Mouse (Mus musculus) neural tube, embryonic 12.5 days (tissue): Measurements from ENCODE around the gene Coa4. TPM values are rescaled to one million over a fixed set of nuclear protein-coding genes. Genes with fewer than 3 reads are reported as not detected.
A peak's percentile ranks its signal among the peaks of the same experiment; 100 is the strongest.
"Not testable (repeated sequence)": the region's sequence is repeated elsewhere in the genome, so short reads cannot be mapped to it uniquely, and the experiment has no call there.

Experiments used
- ATAC-seq: fragments of 200-750 bp; cut with Nextera tagmentation; 2 replicates; pipeline ENCODE4 v1.8.0; 2017; ENCODE audit warnings: low read depth, mild to moderate bottlenecking, moderate TSS enrichment, moderate library complexity; ENCODE audit not compliant: low FRiP score
- H3K27ac ChIP-seq: fragments of 300-500 bp; sonication (generic); 2 replicates; pipeline ENCODE4 v1.5.1; 2016
- H3K27me3 ChIP-seq: fragments of 300-500 bp; sonication (generic); replicated peaks from 2 replicates; pipeline ENCODE4 v1.6.1; 2016; ENCODE audit warnings: mild to moderate bottlenecking
- H3K36me3 ChIP-seq: fragments of 300-500 bp; sonication (generic); 2 replicates; pipeline ENCODE4 v1.6.1; 2016; ENCODE audit warnings: mild to moderate bottlenecking
- H3K4me1 ChIP-seq: fragments of 300-500 bp; sonication (generic); 2 replicates; pipeline ENCODE4 v1.6.1; 2016
- H3K4me2 ChIP-seq: fragments of 300-500 bp; sonication (generic); replicated peaks from 2 replicates; pipeline ENCODE4 v1.6.1; 2016; ENCODE audit warnings: mild to moderate bottlenecking
- H3K4me3 ChIP-seq: fragments of 300-500 bp; sonication (generic); 2 replicates; pipeline ENCODE4 v1.5.1; 2016
- H3K9ac ChIP-seq: fragments of 300-500 bp; sonication (generic); 2 replicates; pipeline ENCODE4 v1.6.1; 2016; ENCODE audit warnings: mild to moderate bottlenecking
- H3K9me3 ChIP-seq: fragments of 300-500 bp; sonication (generic); 2 replicates; pipeline ENCODE4 v1.6.1; 2016; ENCODE audit warnings: mild to moderate bottlenecking
- WGBS: fragments of 180-500 bp; shearing (Covaris S2); methylation state at CpG from one replicate; pipeline ENCODE4 v1.1.7; 2016; 5-methylcytosine and 5-hydroxymethylcytosine counted together
- polyA plus RNA-seq: library from polyadenylated mRNA; unstranded; fragments of >200 nt; fragmentation: Nextera tagmentation; extraction: Ambion mirVana; gene quantifications from 2 replicates; pipeline ENCODE4 v1.2.1, GENCODE M21; 2016

The Coa4 gene
- polyA plus RNA-seq, 1 experiment from 2014 or later = 16.3 TPM

DNA sequence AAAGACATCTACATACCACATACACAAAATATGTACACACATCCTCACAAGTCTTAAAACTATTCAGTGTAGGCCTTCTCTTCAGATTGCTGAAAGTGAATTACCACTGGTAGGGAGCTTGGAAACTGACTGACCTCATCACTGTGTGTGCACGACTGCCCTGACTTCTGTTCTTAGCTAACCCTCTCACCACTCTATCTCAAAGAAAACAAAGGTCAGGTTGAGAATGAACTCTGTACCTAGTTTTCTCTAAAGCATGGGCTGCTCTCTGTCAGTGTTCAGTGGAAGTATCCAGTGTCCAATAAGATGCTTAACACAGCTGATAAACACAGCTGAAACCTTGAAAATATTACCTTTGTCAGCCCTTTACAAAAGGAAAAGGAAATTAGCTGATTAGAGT is 7.6 kb downstream of the Coa4 start:
- Histone ChIP-seq H3K27me3 (no peaks in the 10 kb centered on the region), H3K4me2 (no peak overlapping the region), H3K36me3 (peaks cover 20% of the 10 kb centered on the region), H3K27ac (no peak overlapping the region), H3K4me1 (no peaks in the 10 kb centered on the region), H3K9ac (no peak overlapping the region), H3K9me3 (no peaks in the 10 kb centered on the region), H3K4me3 (no peak overlapping the region)
- ATAC-seq = no peak
- WGBS = 83% methylated on average over 1 of the region's 1 CpGs

DNA sequence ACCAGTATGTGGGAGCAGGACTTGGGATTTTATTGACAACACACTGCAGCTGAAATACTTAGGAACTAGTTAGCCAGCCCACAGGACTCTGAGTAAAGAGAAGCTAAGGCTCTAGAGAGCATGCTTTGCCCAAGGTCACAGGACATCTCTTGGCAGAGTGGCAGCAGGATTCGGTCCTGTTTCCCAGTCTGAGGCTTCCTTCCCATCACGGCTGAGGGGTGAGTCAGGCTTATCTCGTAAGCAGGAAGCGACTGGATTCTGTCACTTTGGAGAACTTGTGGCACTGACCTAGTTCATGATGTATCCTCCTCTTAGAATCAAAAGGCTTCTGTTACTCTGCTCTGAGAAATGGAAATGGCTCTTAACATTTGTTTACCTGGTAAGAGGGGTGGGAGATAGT is 10.8 kb downstream of the Coa4 start:
- H3K9me3 ChIP-seq = no peaks in the 10 kb centered on the region
- H3K36me3 ChIP-seq = peaks cover 9% of the 10 kb centered on the region; the same call in 1 of the 2 replicates
- H3K27ac ChIP-seq = no peak overlapping the region
- no peak for ATAC-seq
- no peaks in the 10 kb centered on the region for H3K27me3 ChIP-seq
- whole genome bisulfite sequencing = 87% methylated on average over 4 of the region's 4 CpGs
- H3K4me3 ChIP-seq = no peak overlapping the region
- H3K4me2 ChIP-seq = no peak overlapping the region
- no peak overlapping the region for H3K9ac ChIP-seq
- no peaks in the 10 kb centered on the region for H3K4me1 ChIP-seq

DNA sequence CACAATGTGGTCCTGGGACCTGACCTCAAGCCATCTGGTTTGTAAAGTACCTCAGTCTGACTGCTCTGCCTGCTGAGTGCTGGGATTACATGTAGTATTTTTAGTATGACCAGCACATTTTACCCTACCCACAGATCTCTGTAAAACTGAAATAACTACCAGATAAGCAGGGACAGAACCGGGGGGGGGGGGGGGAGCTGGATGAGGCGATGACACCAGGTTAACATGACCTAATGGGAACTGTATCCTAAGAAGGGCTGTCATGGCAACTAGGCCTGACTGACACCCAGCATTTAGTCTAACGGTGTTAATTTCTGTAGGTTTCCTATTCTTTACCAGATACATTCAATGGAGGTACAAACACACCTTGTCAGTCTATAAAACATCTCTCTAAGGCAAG is 12.9 kb downstream of the Coa4 start:
- no peak overlapping the region for H3K9ac ChIP-seq
- H3K9me3 ChIP-seq = no peaks in the 10 kb centered on the region
- WGBS = 94% methylated on average over 3 of the region's 3 CpGs
- H3K27me3 ChIP-seq = no peaks in the 10 kb centered on the region
- no peak overlapping the region for H3K4me3 ChIP-seq
- no peak for ATAC-seq
- H3K27ac ChIP-seq = no peak overlapping the region
- no peaks in the 10 kb centered on the region for H3K4me1 ChIP-seq
- H3K36me3 ChIP-seq = peaks cover 9% of the 10 kb centered on the region; the same call in 1 of the 2 replicates
- H3K4me2 ChIP-seq = no peak overlapping the region

DNA sequence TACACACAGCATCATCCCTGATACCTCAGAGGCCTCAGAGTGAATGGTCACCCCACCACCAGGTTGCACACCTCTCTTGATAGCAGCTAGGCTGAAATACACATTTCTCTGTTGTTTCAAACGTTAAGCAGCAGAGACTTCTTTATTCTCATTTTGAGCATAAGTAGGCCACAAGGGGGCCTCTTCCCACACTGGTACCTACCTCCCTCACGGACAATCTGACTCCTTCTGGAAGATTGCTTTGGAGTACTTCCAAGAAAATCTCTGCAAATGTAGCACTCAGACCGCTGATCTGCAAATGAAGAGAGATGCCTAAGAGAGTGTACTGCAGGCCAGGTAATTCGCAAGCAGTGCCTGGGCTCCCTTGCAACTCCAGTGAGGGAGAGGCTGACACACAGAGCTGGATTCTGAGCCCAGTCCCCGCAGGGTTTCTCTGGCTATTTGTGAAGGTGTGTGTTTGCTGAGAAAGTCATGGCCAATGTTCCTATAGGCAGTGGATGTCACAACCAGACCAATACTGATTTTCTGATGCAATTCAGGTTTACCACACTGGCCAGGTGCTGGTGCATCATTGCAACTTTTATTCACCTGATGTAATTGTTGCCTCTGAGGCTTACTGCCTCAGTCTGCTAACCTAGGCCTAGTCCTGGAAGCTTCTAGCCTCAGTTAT is 13.6 kb downstream of the Coa4 start:
- WGBS = 68% methylated on average over 5 of the region's 5 CpGs
- no peak for ATAC-seq
- Histone ChIP-seq H3K4me3 (no peak overlapping the region), H3K4me2 (no peak overlapping the region), H3K4me1 (peaks cover 2% of the 10 kb centered on the region), H3K9me3 (no peaks in the 10 kb centered on the region), H3K36me3 (peaks cover 9% of the 10 kb centered on the region; the same call in 1 of the 2 replicates), H3K9ac (no peak overlapping the region), H3K27ac (no peak overlapping the region), H3K27me3 (no peaks in the 10 kb centered on the region)

DNA sequence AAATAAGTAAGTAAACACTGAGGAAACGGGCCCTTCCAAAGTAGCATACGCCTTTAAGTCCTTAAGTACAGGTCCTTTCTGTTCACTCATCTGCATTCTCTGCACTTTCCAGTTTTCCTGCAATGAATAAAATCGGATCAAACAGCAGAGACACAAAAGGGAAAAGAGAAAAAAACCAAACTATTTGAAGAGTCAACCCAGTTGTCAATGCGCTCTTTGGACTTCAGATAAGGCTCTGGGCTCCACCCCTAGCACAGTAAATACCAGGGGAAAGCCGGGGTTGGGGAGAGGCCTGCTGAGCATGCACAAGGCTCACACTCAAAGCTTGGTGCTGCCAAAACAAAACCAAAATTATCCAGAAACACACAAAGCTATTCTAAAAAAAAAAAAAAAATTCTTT is 18.1 kb downstream of the Coa4 start:
- Histone ChIP-seq H3K4me1 (peaks cover 5% of the 10 kb centered on the region), H3K27me3 (no peaks in the 10 kb centered on the region), H3K9ac (no peak overlapping the region), H3K4me2 (no peak overlapping the region), H3K4me3 (no peak overlapping the region), H3K27ac (no peak overlapping the region), H3K9me3 (no peaks in the 10 kb centered on the region), H3K36me3 (no peaks in the 10 kb centered on the region; the same call in 1 of the 2 replicates)
- 66% methylated on average over 5 of the region's 5 CpGs for WGBS
- no peak for ATAC-seq

DNA sequence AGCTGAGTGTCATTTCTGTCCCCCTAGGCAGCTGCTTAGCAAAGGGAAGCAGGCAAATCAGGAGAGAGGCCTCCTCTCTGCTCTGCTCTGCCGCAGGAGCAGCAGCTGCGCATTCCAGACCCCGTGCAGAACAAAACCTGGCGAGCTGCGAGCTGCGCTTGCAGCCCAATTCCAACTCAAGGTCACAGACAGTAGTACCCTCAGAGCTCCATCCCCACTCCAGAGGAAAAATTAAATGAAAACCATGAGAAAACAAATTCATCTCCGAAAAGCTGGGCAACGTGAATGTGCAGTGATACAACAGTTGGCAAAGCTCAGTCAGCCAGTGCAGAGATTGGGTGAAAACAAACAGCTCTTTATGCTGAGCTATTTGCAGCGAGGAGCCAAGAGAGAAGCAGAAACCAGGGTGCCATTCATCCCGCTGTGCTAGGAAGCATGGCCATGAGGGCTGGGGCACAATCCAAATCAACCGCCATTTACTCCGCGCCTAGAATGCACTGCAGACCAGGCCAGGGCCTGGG is 18.6 kb downstream of the Coa4 start:
- H3K4me1 ChIP-seq = peaks cover 5% of the 10 kb centered on the region
- H3K9ac ChIP-seq = no peak overlapping the region
- WGBS = 26% methylated on average over 13 of the region's 13 CpGs

DNA sequence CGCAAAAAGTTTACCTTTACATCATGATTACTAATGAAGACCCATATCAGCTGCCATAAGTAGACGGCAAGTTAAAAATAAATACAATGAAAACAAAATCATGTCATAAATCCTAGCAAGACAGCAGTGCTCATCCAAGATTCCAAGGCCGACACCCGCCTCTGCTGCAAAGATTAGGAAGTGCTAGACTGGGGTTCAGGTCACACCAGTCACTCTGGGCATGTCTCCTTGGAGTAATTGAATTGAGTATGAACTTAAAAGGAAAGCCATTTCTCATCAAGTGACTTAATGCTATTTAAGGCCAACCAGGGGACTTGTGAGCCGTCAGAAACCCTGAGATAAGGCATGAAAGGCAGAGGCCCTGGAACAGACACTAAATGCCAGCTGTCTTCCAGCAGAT is 20.4 kb downstream of the Coa4 start:
- H3K36me3 ChIP-seq = no peaks in the 10 kb centered on the region; the same call in 1 of the 2 replicates
- ATAC-seq = no peak
- no peak overlapping the region for H3K4me2 ChIP-seq
- no peak overlapping the region for H3K9ac ChIP-seq
- no peak overlapping the region for H3K4me3 ChIP-seq
- 83% methylated on average over 5 of the region's 5 CpGs for WGBS
- H3K4me1 ChIP-seq = peaks cover 5% of the 10 kb centered on the region
- no peaks in the 10 kb centered on the region for H3K27me3 ChIP-seq
- H3K27ac ChIP-seq = no peak overlapping the region
- H3K9me3 ChIP-seq = no peaks in the 10 kb centered on the region

More for the DNA sequence above, 18.6 kb downstream of the Coa4 start:
- Histone ChIP-seq H3K36me3 (no peaks in the 10 kb centered on the region; the same call in 1 of the 2 replicates), H3K9me3 (no peaks in the 10 kb centered on the region), H3K4me3 (no peak overlapping the region), H3K27me3 (no peaks in the 10 kb centered on the region), H3K4me2 (peak overlapping the region; percentile 24), H3K27ac (peak overlapping the region; percentile 38)
- peak; percentile 78 for ATAC-seq

DNA sequence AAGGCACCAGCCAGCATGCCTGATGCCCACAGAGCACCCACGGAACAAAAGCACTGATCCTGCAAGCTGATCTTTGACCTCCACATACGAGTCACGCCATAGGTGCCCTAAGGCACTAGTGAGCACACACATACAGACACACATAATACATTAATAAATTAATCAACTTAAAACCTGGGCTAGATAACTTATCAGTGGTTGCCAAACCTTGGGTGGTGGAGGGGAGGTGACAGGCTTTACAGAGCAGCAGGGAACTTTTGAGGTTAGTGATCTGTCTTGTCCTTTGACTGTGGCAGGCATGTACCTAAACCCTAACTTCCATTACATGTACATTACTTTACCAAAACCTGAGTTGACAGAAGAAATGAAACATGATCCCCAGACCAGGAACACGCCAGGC is 22.5 kb downstream of the Coa4 start:
- no peak for ATAC-seq
- H3K27me3 ChIP-seq = no peaks in the 10 kb centered on the region
- no peaks in the 10 kb centered on the region for H3K9me3 ChIP-seq
- H3K4me2 ChIP-seq = no peak overlapping the region
- no peak overlapping the region for H3K27ac ChIP-seq
- peaks cover 5% of the 10 kb centered on the region for H3K4me1 ChIP-seq
- 85% methylated on average over 4 of the region's 4 CpGs for WGBS
- H3K4me3 ChIP-seq = no peak overlapping the region
- H3K9ac ChIP-seq = no peak overlapping the region
- H3K36me3 ChIP-seq = no peaks in the 10 kb centered on the region

DNA sequence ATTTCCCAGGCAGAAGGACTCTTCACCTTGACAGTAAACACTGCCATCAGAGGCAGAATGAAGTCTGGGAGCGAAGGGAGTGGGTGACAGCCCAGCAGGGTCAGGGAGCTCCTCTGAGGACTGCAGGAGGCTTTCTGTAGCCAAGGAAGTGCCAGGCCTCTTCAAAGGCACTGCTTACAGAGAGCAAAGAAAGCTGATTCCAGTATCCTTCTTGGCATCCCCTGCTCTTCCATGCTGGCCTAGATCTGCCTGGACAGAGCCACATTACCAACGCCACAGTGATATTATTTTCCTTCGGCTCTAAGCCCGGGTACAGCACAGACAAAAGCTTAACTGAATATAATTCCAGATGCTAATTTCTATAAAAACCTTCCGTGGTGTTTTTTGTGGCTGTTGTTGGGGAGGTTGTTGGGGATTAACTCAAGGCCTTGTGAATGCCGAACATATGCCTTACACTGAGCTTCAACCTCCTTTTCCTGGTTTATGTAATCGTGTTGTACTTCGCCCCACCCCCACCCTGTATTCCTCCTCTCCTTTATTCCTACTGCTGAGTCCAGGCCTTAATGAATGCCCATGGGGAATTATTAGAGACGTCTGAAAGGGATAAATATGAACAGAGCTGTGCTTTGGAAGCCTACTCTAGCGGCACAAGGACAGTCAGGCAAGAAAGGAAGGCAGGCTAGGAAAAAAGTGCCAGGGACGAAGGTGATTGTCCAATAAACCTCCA is 25.2 kb downstream of the Coa4 start:
- H3K9ac ChIP-seq = no peak overlapping the region
- no peak for ATAC-seq

DNA sequence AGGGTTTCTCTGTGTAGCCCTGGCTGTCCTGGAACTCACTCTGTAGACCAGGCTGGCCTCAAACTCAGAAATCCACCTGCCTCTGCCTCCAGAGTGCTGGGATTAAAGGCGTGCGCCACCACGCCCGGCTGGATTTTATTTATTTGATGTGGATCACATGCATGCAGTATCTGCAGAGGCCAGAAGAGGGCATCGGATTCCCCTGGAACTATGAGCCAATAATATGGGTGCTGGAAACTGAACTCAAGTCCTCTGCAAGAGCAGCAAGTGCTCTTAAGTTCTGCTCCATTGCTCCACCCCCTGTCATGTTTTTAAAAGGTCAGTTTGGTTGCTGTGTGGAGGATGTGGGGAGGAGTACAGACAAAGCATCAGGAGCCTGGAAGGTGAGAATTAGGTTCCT is 30.4 kb downstream of the Coa4 start:
- not testable (repeated sequence) for H3K36me3 ChIP-seq, ATAC-seq, H3K4me1 ChIP-seq, H3K9ac ChIP-seq, H3K27me3 ChIP-seq, H3K9me3 ChIP-seq, H3K27ac ChIP-seq, H3K4me3 ChIP-seq, H3K4me2 ChIP-seq
- 79% methylated on average over 5 of the region's 5 CpGs for WGBS

More for the DNA sequence above, 25.2 kb downstream of the Coa4 start:
- Histone ChIP-seq H3K4me3 (no peak overlapping the region), H3K27ac (no peak overlapping the region), H3K4me1 (no peaks in the 10 kb centered on the region), H3K9me3 (no peaks in the 10 kb centered on the region), H3K36me3 (peaks cover 3% of the 10 kb centered on the region; the same call in 1 of the 2 replicates), H3K4me2 (no peak overlapping the region), H3K27me3 (no peaks in the 10 kb centered on the region)
- WGBS = 79% methylated on average over 11 of the region's 11 CpGs

DNA sequence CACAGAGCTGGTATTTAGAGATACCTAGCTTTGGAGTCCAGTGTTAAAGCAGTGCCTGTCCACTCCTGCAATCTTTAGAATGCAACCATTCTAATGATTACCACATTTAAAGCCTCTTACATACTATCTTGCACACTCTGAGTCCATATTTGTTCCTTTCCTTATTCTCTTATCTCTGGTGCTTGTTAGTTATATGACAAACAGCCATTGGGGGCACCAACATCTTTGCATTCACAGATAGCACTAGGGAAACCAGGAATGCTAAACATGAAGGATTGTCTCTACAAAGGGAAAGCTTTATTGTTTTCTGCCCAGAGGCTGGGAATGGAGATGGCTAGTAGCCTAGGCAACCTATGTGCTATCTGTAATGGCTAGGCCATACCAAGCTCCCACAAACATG is 33.0 kb downstream of the Coa4 start:
- H3K36me3 ChIP-seq = peaks cover 6% of the 10 kb centered on the region; the same call in 1 of the 2 replicates
- no peak overlapping the region for H3K27ac ChIP-seq
- H3K9me3 ChIP-seq = no peaks in the 10 kb centered on the region
- ATAC-seq = no peak
- no peaks in the 10 kb centered on the region for H3K4me1 ChIP-seq
- H3K9ac ChIP-seq = no peak overlapping the region
- H3K4me3 ChIP-seq = no peak overlapping the region
- H3K4me2 ChIP-seq = no peak overlapping the region
- no peaks in the 10 kb centered on the region for H3K27me3 ChIP-seq

DNA sequence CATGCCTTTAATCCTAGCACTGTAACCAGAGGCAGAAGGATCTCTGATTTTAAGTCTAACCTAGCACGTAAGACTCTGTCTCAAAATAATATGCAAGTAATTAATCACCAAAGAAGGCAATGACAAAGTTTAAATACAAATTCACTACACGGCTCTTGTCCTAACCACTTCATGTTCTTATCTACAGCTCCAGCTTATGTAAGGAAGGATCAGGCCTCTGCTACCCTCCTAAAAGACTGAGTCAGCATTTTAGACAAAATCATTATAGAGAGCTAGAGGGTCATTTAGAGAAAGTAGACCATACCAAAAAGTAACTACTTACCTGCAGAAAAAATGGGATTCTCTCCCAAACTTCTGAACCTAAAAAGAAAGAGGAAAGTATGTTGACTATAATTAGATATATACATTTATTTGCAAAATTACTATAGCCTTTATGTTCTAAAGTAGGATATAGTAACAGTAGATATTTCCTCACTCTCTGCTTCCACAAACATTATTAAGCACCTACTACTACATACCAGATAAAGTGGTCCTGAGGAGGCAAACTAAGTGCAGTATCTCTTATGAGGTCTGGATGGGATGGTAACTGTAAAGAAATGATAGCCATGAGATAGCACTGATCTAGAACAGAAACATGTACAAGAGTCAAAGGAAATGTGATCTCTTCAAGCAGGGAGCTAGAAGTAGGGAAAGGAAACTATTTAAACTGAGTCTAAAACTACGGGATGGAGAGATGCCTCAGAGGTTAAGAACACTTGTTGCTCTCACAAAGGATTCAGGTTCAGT is 34.3 kb downstream of the Coa4 start:
- Histone ChIP-seq H3K9me3 (no peaks in the 10 kb centered on the region), H3K27me3 (no peaks in the 10 kb centered on the region), H3K4me1 (no peaks in the 10 kb centered on the region), H3K4me3 (no peak overlapping the region), H3K36me3 (peaks cover 4% of the 10 kb centered on the region; the same call in 1 of the 2 replicates), H3K4me2 (no peak overlapping the region), H3K27ac (no peak overlapping the region), H3K9ac (no peak overlapping the region)
- 90% methylated on average over 3 of the region's 3 CpGs for WGBS
- ATAC-seq = no peak
